Mouse (Mus musculus): ENCODE measurements around the gene Anp32e.
"Not testable (repeated sequence)": the region's sequence is repeated elsewhere in the genome, so short reads cannot be mapped to it uniquely, and the experiment has no call there.

GRCm38 (mm10) chr3:95954648-95955173, 25.7 kb downstream of the Anp32e start:
- TF ChIP-seq CTCF, EP300 (IDR thresholded peaks at IDR 0.05): not testable (repeated sequence)

Measured in lung, postnatal 0 days (tissue).